Mouse (Mus musculus) inflammation-experienced regulatory T-cells (primary cell): ENCODE measurements around the gene Olfr543. TPM values are rescaled to one million over a fixed set of nuclear protein-coding genes. Genes with fewer than 3 reads are reported as not detected.

ENCODE experiments used
- polyA plus RNA-seq, 2 experiments: library from polyadenylated mRNA; unstranded; fragments of 100-300 nt; shearing (Covaris generic); gene quantifications; one replicate each; pipeline ENCODE4 v1.2.1; 2017

The Olfr543 gene
- 1 to 10 TPM in 1 of 2 experiments, not detected in 1; 1.2 TPM for polyA plus RNA-seq

GRCm38 (mm10) chr7:102481579-102481978 lies at the start of gene Olfr543:
Olfr543 (minus strand) TSS chr7:102481679.

GRCm38 (mm10) chr7:102499473-102499872 lies 18.0 kb upstream of the Olfr543 start, which contains the start of gene Olfr545:
Olfr545 (minus strand) TSS chr7:102499573.

GRCm38 (mm10) chr7:102488161-102488560 lies 6.7 kb upstream of the Olfr543 start, which contains the start of gene Olfr544:
Olfr544 (minus strand) TSS chr7:102488313.

GRCm38 (mm10) chr7:102441657-102442391 lies 39.7 kb downstream of the Olfr543 start, which contains the start of gene Rrm1:
Rrm1 (plus strand) TSS chr7:102441695.

Other genes starting within 250 kb of the Olfr543 start
- 100 to 1,000 TPM; 237 to 264 TPM for gene Rhog, start 225.6 kb downstream of the Olfr543 start, polyA plus RNA-seq
- gene Stim1, start 213.9 kb downstream of the Olfr543 start, polyA plus RNA-seq = 10 to 100 TPM; 75.7 to 96.8 TPM
- gene Rrm1, start 40.0 kb downstream of the Olfr543 start, polyA plus RNA-seq = 10 to 100 TPM; 40.4 to 42.0 TPM
- 1 to 10 TPM in 1 of 2 experiments, under 1 TPM in 1; 0.28 to 2.7 TPM for gene Olfr544, start 6.6 kb upstream of the Olfr543 start, polyA plus RNA-seq
- under 1 TPM; 0.28 to 0.97 TPM for gene Olfr545, start 17.9 kb upstream of the Olfr543 start, polyA plus RNA-seq
- not detected for gene Olfr547, start 53.1 kb upstream of the Olfr543 start, polyA plus RNA-seq
- gene Olfr548-ps1, start 59.2 kb upstream of the Olfr543 start, polyA plus RNA-seq = not detected
- gene Olfr549, start 68.2 kb upstream of the Olfr543 start, polyA plus RNA-seq = under 1 TPM in 1 of 2 experiments, not detected in 1; 0.69 TPM
- gene Trim21, start 83.8 kb upstream of the Olfr543 start, polyA plus RNA-seq = 10 to 100 TPM; 96.3 to 99.0 TPM
- gene Olfr550, start 89.8 kb upstream of the Olfr543 start, polyA plus RNA-seq = not detected
- gene Olfr551, start 110.2 kb upstream of the Olfr543 start, polyA plus RNA-seq = not detected
- gene Olfr552, start 116.1 kb upstream of the Olfr543 start, polyA plus RNA-seq = not detected
- not detected for gene Olfr553, start 136.5 kb upstream of the Olfr543 start, polyA plus RNA-seq
- gene Olfr554, start 156.8 kb upstream of the Olfr543 start, polyA plus RNA-seq = 1 to 10 TPM in 1 of 2 experiments, under 1 TPM in 1; 0.71 to 1.7 TPM
- gene Olfr555, start 177.1 kb upstream of the Olfr543 start, polyA plus RNA-seq = not detected
- gene Olfr556, start 183.2 kb upstream of the Olfr543 start, polyA plus RNA-seq = under 1 TPM in 1 of 2 experiments, not detected in 1; 0.30 TPM
- gene Trim68, start 205.6 kb upstream of the Olfr543 start, polyA plus RNA-seq = 10 to 100 TPM; 12.4 to 17.0 TPM
- under 1 TPM in 1 of 2 experiments, not detected in 1; 0.24 TPM for gene Olfr557, start 214.2 kb upstream of the Olfr543 start, polyA plus RNA-seq
- not detected for gene Olfr558, start 220.5 kb upstream of the Olfr543 start, polyA plus RNA-seq
- not detected for gene Olfr33, start 237.4 kb upstream of the Olfr543 start, polyA plus RNA-seq
- gene Olfr559, start 245.8 kb upstream of the Olfr543 start, polyA plus RNA-seq = 1 to 10 TPM in 1 of 2 experiments, not detected in 1; 1.5 TPM